Mouse (Mus musculus) large intestine, adult 2 months (tissue): ENCODE measurements around the gene Gm9922. TPM values are rescaled to one million over a fixed set of nuclear protein-coding genes. Genes with fewer than 3 reads are reported as not detected.

Experiments
- DNase-seq: peaks from one replicate; pipeline ENCODE4 v3.0.0-alpha.2; 2012; ENCODE audit warnings: low read depth, low spot score
- WGBS: fragments of 180-500 bp; shearing (Covaris S2); methylation state at CpG from one replicate; pipeline ENCODE4 v1.1.7; 2018; 5-methylcytosine and 5-hydroxymethylcytosine counted together
- polyA plus RNA-seq: library from polyadenylated mRNA; depleted of rRNA; stranded (reverse); fragments of >200 nt; gene quantifications from 2 replicates; pipeline ENCODE4 v1.2.3, GENCODE M21; 2012; rRNA removed

The Gm9922 gene
- polyA plus RNA-seq, result 0.38 and 0.53 TPM in 2 replicates

DNA sequence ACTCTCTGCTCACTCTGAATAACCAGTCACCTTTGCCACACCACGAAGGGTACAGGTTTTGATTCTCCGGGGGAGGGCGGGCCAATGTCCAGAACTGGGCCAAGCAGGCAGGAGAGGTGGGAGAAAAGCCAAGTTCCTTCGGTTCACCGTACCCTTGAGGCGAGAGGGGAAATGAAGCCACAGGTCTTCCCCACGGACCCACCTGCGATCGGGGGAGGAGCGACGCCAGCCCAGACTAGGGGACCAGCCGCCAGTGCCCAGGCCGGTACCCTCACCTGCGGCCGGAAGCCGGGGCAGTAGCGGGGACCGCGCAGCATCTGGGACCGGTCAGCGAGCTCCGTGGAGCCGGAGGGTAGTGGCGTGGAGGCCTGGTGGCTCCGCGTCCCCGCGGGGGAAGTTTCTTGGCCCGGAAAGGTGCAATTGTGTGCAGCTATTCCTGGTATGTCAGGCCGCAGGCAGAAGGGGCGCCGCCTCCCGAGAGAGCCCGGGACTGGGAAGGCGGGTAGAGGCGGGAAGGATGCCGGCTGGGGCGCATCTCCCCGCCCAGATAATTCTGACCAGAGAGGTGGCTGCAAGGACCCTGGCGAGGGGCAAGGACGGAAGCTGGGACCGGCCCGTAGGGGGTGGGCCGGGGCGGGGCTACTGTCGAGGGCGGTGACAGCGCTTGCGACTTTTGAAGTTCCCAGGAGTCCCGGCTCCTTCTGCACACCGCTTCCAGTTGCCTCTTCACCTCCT is at the start of gene Gm9922, which contains the start of gene Lmo7:
Gm9922 (minus strand) TSS at position 578 of the 735 bp plus-strand sequence.
Lmo7 (plus strand) TSS at position 721 of the 735 bp plus-strand sequence.
- peak; percentile 18 for DNase-seq
- WGBS, result 1% methylated on average over 51 of the region's 51 CpGs

DNA sequence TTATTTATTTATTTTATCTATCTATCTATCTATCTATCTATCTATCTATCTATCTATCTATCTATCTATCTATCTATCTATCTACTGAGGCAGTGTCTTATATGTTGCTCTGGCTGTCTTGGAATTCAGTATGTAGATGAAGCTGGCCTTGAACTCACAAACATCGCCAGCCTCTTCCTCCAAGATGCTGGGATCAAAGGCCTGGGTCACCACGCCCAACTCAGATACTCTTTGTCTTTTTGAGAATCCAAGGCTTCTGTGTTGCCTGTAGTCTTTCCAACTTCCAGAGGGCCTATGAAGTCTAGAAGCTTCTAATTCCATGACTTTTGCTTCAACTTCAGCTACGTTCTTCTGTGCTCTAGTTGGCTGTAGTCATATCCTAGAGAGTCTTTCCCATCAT is 48.8 kb upstream of the Gm9922 start:
- DNase-seq, result no peak
- 95% methylated on average over 3 of the region's 3 CpGs for WGBS

DNA sequence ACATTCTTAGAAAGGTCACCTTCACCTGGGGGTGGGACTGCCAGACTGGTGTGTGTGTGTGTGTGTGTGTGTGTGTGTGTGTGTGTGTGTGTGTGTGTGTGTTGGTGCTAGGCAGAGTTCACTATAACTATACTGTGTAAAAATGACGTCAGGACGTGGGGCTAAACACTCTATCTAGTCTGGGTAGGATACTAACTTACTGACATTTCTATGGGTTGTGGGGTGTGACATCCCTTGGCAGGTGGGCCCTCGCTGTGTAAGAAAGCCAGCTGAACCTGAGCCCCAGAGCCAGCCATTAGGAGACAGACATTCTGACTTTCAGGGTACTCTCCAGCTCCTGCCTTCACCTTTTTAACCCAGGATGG is 47.5 kb upstream of the Gm9922 start:
- DNase-seq, result no peak
- 84% methylated on average over 3 of the region's 3 CpGs for WGBS

DNA sequence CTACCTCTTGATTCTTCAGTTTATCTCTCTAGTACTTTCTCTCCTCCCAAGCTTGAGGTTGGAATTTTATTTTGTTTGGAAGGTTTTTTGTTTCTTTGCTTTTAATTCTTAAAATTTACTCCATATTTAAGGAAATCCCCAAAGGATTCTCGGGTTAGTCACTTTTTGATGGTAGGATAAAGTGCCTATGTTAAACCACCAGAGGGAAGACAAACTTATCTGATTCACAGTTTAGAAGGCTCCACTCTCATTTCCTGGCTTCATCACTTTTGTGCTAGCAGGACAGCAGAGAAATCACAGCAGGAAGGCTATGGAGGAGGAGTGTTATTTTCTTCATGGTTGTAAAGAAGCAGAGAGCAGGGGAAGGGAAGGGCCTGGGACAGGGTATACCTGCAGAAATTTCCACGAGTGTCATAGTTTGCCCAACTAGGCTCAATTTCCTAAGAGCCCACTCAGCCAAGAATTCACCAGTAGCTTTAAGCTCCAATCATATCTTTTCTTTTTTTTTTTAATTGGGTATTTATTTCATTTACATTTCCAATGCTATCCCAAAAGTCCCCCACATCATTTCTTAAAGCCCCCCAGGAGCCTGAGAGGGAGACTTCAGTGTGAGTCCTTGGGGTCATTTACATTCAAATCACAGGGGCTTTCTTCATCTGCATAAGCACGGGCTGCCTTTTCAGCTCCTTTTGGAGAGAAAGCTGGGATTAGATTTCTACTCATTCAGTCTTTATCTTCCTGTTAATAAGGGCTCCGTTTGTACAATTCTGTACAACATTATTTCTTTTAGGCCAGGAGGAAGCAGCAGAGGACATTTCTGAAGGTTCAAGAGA is 46.9 kb upstream of the Gm9922 start:
- WGBS, result 66% methylated on average over 4 of the region's 4 CpGs

DNA sequence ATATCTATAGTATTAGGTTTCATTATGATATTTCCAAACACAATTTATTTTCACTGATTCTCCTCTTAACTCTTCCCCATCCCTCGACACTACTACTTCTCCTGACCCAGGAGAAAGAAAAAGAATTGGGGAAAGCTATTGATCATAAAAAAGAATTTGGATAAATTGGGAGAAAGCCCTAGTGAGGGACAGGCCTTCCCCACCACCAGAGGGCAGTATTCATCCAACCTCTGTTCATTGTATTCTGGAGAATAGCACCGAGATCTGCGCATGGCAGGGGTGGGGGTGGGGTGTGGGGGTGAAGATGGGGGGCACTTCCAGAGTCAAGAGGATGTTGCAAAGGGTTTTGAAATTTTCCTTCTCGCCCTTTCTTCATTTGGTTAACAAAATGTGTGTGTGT is 45.0 kb upstream of the Gm9922 start:
- DNase-seq, result no peak
- 23% methylated on average over 4 of the region's 4 CpGs for WGBS

More for the DNA sequence above, 46.9 kb upstream of the Gm9922 start:
- no peak for DNase-seq

DNA sequence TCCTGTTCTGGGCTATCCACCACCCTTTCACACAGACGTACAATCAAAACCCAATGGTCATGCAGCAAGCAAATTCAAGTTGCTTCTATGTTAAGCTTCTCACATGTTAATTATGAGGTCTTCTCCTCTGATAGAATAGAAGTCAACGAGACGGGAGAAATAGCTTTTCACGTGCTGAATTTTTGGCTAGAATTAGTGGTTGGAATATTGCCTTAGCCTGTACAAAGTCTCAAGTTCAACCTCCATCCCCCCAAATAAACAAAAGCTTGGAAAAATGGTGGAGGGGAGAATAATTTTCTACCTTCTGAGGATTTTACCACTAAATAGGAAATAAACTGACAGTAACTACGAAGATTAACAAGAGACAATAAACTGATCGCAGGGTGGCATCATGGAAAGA is 42.1 kb upstream of the Gm9922 start:
- 88% methylated on average over 6 of the region's 6 CpGs for WGBS
- DNase-seq, result no peak

DNA sequence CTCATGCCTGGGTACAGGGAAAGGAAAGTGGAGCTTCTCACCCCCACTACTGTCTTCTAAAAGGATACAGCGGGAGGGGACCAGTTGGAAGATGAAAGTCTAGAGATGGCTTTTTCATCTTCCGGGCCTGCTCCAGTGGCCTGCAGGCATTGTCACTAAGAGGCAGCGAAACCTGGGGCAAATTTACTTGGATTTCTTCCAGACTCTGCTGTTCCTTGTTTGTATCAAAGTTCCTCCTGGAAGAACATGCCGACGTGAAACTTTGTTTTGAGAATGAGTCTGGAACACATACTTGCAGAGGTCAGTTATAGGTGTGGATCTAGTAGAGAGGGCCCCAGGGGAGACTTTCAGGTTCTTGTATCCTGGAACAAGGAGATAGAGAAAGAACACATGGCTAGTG is 41.7 kb upstream of the Gm9922 start:
- 56% methylated on average over 5 of the region's 5 CpGs for WGBS
- no peak for DNase-seq

DNA sequence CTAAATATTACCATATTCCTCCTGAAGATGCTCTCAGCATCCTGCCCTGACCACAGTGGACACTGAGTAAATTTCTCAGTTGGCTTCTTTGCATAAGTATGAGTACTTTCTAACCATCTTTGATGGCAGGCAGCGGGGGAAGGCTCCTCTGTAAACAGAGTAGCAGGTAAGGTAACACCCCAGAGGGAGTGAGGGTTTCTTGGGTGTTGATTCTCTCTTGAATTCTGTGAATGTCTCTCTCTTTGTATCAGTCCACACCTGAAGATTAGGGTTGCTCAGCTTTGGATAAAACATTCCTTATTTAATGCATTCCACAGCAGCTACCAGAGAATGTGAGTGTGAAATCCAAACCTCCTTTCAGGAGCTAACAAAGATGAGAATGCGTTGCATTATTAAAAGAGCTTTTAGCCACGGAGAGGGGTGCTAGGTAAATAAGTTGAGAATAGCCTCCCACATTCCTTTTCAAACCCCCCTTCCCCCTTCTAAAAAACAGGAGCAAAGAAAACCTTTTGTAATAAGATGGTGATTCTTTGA is 34.2 kb upstream of the Gm9922 start:
- no peak for DNase-seq
- WGBS, result 50% methylated on average over 3 of the region's 3 CpGs

DNA sequence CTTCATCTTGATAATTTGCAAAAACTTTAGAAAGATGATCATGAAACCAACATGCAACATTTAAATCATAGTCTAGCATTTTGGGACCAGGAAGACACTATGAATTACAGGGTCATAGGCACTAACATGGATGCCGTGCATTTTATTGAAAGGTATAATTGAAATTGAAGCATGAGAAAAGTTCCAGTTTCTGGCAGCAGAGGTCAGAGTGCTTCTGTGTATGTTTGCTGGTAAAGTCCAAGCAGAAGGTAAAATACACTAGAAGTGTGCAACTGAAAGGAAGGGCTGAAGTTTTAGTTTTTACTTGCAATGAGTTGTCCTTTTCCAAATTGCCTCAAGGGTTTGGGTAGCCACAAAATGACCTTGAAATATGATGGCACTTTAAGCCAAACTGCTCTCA is 32.7 kb upstream of the Gm9922 start:
- no peak for DNase-seq
- 13% methylated on average over 1 of the region's 1 CpGs for WGBS

DNA sequence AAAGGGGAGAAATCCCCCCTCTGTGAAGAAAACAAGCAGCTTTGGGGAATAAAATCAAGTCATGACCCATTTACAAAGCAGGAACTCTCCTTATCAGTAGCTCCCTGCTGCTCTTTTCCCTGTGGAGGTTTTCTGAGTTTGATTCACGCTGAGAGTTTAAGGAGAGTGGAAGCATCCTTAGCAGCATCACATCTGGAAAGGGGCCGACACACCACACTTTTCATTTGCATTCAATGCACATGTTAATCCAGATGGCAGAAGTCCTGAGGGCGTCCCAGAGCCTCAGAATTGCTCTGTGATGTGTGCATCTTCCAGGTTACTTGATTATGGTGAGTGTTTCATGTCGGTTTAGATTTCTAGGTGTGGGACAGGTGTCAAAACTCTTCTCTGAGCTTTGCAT is 25.8 kb upstream of the Gm9922 start:
- 65% methylated on average over 4 of the region's 4 CpGs for WGBS
- no peak for DNase-seq

DNA sequence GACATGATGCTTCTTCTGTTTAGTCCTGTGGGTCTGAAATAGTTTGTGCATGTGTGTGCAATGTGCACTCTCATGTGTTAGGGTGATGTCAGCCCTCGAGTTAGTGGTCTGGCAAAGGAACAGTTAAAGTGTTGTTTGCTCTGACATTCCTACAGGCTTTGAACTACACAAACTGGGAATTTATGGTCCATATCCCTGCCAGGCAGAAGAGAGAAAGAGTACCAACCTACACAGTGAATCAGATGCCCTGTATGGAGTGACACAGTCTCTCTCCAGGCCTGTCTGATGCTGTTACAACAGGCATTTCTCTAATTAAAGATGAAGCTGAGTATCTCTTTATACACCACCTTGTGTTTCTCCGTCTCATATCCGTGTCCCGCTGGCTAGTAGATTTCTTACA is 21.3 kb upstream of the Gm9922 start:
- 71% methylated on average over 4 of the region's 4 CpGs for WGBS
- DNase-seq, result no peak

DNA sequence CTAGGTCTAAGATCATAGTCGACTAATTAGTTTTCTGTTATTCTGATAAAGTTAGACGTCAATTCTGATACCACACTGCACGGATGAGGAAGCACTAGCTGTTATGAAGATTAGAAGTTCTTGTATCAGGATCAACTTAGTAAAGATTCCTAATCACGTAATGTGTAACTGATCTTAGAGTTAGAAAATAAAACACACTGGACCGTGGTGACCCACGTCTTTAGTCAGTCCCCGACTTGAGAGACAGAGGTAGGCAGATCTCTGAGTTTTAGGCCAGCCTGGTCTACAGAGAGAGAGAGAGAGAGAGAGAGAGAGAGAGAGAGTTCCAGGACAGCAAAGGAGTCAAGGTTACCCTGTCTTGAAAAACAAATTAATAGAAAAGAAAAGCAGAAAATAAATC is 18.8 kb upstream of the Gm9922 start:
- 79% methylated on average over 7 of the region's 7 CpGs for WGBS
- no peak for DNase-seq

DNA sequence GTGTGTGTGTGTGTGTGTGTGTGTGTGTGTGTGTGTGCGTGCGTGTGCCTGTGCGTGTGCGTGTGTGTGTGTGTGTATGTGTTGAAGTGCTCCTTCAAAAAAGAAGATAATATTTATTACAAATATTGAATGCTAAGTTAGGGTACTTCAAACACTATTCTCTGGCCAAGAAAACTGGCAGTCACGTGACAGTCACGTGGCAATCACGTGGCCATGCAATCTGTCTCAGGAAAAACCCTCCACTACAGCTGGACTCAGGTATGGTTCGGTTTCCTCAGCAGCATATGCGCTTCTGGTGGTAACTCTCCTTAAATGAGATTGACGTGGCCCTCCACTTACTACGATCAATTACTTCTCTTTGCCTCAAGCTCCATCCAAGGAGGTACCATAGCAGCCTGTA is 18.2 kb upstream of the Gm9922 start:
- WGBS, result 90% methylated on average over 11 of the region's 11 CpGs
- DNase-seq, result no peak

DNA sequence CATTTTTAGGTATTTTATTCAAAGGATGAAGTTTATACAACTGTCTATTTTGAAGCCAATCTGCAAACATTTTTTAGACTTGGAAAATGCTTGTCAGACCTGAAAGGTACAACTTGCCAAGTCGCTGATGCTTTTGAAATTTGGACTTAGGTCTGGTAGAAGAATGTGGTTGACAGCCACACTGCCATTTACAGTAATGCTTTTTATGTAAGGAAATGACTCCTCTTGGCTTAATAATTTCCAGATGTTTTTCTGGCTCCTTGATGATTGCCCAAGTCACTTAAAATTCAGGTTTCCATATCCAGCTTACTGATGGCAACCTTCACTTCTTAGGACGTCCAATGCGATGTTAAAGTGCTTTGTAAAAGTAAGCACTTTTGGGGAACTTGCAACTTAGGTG is 17.0 kb upstream of the Gm9922 start:
- 80% methylated on average over 3 of the region's 3 CpGs for WGBS
- DNase-seq, result no peak

DNA sequence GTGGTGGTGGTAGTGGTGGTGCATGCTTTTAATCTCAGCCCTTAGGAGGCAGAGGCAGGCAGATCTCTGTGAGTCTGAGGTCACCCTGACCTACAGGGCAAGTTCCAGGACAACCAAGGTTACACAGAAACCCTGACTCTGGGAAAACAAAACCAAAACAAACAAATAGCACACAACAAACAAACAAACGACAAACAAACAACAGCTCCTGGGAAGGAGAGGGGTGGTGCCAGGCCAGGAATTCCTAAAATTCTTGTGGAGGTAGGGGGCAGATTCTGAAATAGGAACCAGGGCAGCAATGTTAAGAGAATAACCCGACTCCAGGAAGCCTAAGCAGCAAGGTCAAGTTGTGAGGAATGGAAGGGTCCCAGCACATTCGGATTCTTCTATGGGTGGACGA is 7.9 kb upstream of the Gm9922 start:
- no peak for DNase-seq
- 82% methylated on average over 4 of the region's 4 CpGs for WGBS

DNA sequence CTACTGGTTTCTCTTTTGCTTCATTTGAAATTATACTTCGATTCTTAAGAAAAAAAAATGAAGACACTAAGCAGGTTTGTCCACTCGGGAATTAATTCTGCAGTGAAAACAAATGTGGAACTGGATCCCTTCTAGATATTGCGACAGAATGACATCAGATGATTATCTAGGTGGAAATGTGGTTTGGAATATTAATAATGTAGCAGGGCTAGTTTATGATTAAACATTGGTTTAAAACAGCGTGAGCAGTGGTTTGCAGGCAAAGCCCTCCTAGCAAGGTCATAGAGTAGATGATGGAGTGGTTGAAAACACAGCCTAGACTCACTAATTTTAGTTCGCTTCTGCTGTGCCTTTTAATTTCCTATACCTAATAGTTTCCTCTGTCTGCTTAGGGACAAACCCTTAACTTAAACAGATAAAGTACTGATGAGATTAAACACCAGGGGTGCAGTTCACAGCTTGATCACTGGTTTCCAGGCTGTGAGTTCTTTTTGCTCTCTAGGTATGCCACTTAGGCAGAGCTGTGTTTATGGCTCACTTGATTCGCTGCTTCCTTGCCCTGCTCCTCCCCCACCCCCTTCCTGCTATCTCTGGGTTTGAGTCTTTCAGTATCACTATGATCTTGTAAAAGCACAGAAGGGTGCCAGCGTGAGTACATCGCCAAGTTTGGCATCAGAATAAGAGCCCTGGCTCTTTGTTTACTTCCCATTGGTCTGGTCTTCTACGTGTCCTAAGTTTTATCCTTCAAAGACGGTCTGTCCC is 4.1 kb upstream of the Gm9922 start:
- DNase-seq, result no peak

DNA sequence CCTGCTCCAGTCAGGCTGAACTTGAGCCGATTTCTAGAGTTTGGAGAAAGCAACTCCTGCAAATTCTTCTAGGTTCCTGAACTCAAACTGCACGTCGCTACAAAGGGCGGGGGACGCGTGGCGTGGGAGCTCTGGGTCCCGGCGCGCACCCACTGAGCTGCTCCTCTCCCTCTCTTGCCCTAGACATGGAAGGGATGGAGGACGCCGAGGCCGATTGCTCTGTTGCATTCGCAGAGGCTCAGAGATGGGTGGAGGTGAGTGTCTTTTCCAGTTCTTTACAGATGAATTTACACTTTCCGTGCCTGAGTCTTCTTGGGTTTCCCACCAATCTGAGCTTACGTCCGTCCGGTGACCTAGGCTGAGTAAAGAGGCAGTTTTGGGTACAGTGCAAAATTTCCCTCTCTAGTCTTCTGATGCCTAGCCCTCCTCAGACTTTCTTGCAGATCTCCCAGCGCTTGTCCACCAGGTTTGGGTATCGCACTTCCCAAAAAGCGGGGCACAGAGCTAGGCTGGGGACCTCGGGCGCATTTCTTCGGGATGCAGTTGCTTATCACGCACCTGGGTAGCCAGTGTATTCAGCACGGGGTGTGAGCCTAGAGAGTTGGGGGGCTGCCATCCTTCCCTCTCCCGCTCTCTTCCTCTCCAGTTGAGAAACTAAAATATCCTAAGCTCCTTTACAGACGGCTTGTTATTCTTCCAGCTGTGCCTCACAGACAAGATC is 518 bp upstream of the Gm9922 start:
- DNase-seq, result no peak
- 3% methylated on average over 28 of the region's 28 CpGs for WGBS

More for the DNA sequence above, 4.1 kb upstream of the Gm9922 start:
- WGBS, result 28% methylated on average over 10 of the region's 10 CpGs

DNA sequence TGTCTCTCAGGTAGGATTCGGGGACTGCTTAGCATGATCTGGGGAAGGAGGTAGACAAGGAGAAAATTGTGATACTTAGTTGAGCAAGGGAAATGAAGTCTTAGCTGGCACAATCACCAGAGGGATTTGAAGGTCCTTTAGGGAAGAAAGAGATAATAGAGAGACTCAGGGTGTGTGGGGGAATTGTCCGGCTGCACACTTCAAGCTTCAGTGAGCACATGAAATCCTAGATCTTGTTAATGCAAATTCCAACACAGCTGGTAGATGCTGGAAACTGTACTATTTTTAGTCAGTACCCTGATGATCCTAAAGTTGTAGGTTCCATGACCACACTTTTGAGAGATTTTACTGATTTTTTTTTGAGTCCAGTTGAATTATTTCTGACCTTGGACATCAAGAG is 15.2 kb downstream of the Gm9922 start:
- DNase-seq, result no peak
- WGBS, result 83% methylated on average over 2 of the region's 2 CpGs

DNA sequence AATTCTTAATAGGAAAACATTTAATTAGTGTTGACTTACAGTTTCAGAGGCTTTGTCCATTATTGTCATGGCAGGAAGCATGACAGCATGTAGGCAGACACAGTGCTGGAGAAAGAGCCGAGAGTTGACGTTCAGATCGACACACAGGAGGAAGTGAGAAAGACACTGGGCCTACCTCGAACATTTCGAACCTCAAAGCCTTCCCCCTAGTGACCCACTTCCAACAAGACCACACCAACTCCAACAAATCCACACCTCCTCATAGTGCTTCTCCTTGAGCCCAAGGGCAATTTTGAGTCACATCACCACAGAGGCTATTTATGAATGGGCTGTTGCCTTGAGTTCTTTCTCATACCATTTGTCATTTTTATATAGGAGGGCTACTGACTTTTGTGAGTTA is 22.5 kb downstream of the Gm9922 start:
- DNase-seq, result no peak
- 92% methylated on average over 5 of the region's 5 CpGs for WGBS
